Mouse (Mus musculus) urinary bladder, adult 18-20 months (tissue): Measurements from ENCODE around the gene Sae1.
"Not testable (repeated sequence)": the region's sequence is repeated elsewhere in the genome, so short reads cannot be mapped to it uniquely, and the experiment has no call there.

ENCODE experiments used
- DNase-seq, 2 experiments: peaks; one replicate each; pipeline ENCODE4 v3.0.0; 2022; ENCODE audit warnings: low spot score in 2 of 2, mixed read lengths in 2 of 2

Gene Sae1

DNA sequence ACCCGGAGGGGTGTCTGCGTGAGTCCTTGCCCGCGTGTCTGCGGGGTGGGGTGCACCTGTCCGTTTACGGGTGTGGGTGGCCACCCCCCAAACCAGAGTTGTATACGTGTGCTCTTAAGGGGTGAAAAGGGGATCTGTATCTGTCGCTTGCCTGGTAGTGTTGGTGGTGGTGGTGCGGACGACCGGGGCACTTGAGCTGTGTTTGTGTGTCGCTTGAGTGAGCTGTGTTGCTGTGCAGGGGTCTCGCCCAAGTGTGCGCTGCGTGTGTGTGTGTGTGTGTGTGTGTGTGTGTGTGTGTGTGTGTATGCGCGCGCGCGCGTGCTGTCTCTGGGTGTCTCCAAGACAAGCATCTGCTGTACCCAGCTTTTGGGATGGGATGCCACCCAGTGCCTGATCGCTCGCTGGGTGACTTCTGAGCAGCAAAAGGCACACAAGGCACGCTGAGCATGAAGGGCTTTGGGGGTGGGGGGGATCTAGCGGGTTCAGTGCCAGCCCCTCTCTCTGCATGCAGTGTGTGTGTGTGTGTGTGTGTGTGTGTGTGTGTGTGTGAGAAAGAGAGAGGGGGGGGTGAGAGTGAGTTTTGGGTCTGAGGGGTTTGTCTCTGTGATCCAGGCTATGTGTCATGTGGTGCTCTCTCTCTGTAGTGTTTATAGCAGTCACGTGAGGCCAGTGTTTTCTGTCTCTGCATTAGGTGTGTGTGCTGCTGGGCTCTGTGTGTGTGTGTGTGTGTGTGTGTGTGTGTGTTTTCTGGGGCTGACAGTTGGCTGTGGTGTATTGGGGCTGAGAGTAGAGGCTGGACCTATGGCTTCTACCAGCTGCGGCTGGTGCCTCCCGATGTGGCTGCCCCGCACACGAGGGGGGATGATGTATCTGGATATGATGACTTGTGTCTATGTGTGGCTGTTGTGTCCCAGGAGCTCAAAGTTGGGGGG, 76.8 kb downstream of the Sae1 start:
- peak in 1 of 2 experiments; percentile 43 for DNase-seq

DNA sequence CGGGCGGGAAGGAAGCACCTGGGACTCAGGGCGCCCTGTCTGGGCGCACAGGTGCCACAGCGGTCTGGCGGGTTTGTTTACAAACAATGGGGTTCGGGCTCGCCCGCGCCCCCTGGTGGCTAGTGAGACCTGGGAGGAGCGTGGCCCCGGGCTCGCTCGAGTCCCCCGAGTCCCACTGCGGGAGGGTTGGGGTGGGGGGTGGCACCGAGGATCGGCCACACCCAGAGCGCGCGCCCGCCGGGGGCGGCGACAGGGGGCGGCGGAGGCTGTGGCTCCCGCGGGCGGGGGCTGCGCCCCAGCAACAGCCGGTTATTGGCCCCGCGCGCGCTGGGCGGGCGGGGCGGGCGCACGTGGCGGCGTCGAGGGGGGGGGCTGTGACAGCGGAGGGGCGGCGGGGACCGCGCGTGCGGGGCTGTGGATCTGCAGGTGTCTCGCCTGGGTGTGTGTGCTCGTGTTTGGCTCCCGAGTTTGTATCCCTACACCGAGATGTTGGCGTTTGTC, 77.5 kb downstream of the Sae1 start:
- DNase-seq, result peak; percentile 77 to 82

DNA sequence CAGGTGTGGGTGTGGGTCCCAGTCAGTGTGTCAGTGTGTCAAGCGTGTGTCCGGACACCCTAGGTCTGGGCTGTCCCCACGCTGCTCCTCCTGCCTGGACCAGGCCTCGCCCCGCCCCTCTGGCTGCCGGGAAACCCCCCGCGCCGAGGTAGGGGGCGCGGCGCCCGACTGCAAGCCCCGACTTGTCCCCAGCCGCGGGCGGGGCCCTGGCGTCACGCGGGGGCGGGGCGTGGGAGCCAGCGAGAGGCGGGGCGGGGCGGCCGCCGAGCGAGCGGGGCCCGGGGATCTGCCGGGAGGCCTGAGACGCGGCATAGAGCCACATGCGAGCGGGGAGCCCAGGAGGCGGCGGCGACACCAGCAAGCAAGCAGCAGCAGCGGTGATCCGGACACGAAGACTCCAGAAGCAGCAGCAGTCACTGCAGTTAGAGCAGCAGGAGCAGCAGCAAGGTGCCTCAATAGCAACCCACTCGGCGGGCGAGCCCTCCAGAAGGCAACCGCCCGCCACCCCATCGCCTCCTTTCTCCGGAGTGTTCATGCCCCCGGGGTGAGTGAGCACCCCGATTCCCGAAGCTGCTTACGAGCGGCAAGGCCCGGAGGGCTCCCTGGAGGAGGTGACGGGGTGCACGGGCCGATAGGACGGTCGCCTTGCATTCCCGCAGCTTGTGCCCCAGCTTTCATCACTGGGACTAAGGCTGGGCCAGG, 78.1 kb downstream of the Sae1 start:
- DNase-seq, result peak; percentile 87 to 92

DNA sequence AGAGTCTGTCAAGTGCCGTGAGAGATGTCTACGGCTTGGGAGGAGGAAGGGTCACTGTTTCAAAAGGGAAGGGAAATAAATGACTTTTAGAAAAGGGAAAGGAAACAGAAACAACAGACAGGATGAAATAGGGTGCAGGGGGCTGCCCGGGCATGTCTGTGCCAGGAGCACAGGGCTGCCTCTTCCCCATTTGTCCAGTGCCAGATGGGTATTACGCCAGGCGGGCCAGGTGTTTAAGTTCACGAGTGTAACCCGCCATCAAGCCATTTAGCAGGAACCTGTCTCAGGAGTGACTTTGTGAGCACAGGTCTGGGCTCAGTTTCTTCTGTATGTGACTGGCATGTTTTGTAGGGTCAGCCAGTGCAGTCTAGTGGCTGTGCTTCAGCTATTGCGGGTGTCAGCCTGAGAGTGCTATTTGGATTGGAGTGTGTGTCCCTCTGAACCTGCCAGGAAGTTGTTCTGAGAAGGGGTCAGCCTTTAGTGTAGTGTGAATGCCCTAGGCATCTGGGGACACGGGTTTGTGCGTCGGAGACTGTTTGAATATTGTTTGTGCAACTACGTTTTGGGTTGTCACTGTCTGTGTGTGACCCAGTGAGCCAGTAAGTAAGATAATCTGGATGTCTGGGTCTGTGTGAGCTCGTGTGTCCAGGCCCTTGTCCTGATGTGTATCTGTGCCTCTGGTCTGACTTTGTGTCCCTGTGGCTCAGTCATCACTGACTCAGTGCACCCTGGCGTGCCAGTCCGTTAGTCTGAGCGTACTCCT, 78.9 kb downstream of the Sae1 start:
- peak in 1 of 2 experiments; percentile 19 for DNase-seq

DNA sequence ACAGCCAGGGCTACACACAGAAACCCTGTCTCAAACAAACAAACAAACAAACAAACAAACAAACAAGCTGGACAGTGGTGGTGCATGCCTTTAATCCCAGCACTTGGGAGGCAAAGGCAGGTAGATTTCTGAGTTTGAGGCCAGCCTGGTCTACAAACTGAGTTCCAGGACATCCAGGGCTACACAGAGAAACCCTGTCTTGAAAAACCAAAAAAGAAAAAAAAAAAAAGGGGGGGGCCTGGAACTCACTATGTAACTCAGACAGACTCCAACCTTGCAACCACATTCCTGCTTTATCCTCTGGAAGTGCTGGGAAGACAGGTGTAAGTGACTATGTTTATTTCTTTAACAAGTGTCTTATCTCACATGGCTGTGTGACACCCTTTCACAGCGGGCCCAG, 79.5 kb downstream of the Sae1 start, which contains the start of gene Bbc3:
Gene Bbc3 (plus strand): TSS at position 301 of the 400 bp plus-strand sequence.
- not testable (repeated sequence) for DNase-seq

DNA sequence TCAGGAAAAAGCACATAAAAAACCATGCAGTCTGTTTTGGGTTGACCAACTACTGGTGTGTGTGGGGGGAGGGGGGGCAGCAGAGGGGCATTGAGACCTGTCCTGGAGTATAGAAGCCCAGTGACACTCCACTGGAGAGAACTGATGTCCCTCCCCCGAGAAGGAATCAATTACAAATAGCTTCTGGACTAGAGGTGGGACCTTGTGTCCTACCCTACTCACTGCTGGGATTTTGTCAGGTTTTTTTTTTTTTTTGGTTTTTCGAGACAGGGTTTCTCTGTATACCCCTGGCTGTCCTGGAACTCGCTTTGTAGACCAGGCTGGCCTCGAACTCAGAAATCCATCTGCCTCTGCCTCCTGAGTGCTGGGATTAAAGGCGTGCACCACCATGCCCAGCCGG, 80.5 kb downstream of the Sae1 start:
- DNase-seq, result not testable (repeated sequence)

DNA sequence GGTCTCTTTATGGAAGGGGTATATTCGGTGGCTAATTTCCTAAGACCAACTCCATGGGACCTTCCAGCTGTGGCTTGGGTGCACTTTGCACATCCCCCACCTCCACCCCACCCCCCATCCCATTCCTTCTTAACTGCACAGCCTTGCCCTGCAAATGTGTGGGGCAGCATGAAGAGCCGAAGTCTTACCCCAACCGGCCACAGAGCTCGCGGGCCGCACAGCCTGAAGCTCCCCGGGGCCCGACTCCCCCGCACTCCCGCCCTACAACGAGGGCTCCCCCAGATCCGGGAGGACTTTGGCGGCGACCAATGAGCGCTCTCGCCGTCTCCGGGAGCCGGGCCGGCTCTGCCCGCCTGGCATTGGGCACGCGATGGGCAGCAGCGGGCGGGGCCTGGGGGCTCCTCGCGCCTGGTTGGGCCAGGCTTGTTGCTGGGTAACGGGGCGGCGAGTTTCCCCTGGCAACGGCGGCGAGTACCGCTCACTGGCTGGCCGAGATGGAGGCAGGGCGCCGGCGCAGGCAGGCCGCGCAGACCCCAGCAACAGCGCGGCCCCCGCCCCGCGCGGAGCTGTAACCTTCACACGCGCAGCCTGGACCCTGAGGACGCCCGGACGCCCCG, 88.1 kb downstream of the Sae1 start:
- DNase-seq, result peak; percentile 62 to 72

DNA sequence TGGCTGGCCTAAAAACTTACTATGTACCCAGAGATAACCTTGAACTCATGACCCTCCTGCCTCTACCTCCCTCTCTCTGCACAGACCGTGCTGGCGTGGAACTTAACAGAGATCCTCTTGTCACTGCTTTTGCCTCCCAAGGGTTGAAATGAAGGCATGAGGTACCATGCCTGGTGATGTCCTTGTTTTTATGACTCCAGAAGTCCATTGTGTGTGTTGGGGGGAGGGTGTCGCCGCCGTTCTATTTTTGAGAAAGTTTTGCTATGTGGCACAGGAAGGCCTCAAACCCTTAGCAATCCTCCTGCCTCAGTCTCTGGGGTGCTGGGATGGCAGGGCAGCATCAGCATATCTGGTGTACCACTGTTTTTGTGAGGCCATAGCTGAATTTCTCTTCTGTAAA, 88.7 kb downstream of the Sae1 start:
- no peak for DNase-seq

DNA sequence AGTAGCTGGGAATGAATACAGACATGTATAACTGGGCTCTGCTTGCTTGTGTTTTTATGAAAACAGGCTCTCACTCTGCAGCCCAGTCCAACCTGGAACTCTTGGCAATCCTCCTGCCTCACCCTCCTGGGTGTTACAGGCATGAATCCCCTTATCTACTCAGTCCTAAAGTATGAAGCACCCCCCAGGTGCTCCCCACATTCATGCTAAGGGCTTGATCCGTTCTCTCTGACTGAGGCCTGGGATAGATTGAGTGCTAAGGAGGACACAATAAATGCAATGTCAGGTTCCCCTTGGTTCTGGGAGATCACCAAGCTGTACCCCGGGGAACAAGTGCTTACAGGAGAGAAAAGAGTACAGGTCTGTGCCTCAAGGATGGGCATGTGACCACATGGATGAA, 90.0 kb downstream of the Sae1 start:
- no peak for DNase-seq

DNA sequence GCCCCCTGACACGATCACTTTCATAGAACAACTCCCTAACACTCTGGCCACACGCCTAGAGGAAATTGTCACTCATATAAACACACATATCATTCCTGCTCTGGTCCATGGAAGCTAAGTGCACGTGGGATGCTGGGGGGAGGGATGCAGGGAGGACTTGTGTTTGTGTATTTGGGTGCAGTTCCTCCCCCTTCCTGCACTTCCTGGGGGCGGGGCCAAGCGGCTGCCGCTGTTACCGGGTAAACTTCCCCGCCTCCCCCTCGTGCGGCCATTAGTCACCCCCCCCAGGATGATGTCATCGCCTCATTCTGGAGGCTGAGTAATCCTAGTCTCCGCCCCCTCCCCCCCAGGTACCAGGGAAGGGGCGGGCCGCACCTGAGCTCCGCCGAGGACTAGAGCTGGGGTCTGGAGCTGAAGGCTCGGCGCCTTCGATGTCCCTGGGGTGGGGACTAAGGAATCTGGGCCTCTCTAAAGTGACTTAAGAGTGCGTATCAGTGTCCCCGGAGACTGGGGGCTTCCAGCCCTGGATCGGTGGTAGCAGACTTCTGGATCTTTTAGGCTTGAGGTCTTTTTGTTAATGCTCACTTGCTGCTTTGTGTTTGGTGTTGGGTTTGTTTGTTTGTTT, 90.7 kb downstream of the Sae1 start:
- peak; percentile 75 to 84 for DNase-seq

DNA sequence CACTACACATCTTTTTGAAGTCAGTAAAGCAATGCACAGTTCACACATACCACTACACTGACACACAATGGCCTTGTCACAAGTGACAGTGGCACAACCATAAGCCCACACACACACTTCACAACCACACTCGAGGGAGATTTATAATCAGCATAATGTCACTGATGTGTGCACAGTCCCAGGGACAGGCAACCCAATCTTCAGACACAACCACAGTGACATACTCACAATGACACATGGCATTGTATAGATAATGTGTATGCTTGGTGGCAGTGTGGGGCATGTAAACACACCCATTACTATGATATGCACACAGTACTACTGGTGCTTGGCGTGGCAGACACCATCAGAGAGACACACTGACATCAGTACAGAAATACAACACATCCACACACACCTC, 91.5 kb downstream of the Sae1 start:
- DNase-seq, result no peak

DNA sequence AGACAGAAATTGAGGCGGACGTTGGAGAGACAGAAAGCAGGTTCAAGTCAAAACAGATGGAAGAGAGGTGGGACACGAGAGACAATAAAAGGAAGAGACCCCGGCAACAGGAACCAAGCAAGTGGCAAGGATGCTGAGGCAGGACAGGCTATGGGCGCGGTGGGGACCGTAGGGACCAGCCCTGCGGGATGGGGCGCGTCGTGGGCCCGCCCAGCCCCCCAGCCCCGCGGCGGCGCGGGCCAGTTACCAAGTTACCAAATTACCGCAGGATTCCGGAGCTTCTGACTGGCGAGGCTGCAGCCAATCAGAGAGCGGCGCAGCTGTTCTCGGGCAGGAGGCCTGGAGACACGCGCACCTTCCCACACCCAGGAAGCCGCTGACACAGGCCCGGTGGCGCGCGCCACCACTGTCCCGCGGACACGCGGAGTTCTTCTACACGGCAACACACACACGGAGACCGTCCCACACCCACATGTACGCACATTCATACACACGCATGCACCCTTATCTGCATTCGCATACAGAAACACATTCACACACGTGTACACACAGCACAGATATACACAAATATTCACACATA, 92.2 kb downstream of the Sae1 start:
- DNase-seq, result peak; percentile 61 to 73

DNA sequence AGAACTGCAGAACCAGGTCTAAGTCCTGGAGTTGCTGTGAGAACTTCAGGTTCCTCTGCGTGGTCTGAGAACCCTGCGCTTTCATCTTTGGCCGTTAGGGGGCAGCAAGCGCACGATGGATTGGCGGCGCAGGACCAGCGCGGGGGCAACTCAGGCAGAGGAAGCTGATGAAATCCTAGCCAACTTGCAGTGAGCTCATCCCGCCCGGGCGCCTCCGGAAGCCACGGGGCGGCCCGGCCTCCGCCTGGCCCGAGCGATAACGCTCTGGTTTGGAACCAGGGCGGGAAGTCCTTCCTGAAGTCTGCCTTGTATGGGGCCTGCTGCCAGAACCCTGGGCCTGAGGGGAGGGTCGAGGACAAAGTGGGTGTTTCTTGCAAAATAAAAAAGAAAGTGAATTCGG, 92.8 kb downstream of the Sae1 start:
- peak; percentile 91 to 92 for DNase-seq

DNA sequence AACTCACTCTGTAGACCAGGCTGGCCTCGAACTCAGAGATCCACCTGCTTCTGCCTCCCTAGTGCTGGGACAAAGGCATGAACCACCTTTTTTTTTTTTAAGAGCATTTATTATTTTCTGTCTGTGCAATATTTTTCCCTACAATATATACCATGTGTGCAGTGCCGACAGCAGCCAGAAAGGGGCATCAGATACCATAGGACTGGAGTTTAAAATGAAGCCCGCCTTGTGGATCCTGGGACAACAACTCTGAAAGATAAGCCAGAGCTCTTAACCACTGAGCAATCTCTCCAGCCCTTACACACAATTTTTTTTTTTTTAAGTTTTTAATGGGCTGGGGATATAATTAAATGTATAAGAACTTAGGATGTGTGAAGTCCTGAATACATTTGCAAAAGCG, 93.3 kb downstream of the Sae1 start:
- no peak for DNase-seq

DNA sequence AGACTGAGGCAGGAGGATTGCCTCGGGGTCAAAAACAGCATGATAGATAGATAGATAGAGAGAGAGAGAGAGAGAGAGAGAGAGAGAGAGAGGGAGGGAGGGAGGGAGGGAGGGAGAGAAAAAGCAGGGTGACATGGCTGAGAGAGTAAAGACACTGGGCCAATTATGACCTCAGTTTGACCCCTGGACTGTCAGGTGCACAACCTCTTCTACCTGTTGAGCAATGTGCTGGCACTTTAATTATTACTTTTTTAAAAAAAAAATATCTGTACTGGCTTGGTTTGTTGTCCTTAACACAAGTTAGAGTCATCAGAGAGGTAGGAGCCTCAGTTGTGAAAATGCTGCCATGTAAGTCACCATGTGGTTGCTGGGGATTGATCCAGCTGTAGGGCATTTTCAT, 99.8 kb downstream of the Sae1 start:
- no peak for DNase-seq

DNA sequence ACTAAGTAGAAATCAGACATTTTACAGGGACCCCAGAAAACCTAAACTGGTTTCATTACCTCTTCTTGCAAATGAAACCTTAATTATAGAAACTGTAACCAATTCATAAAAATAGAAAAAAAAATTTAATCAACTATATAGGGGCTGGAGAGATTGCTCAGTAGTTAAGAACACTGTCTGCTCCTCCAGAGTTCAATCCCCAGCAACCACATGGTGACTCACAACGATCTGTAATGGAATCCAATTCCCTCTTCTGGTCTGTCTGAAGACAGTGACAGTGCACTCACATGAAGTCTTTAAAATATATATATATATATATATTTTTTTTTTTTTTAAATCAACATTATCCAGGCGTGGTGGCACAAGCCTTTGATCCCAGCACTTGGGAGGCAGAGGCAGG, 100.6 kb downstream of the Sae1 start:
- DNase-seq, result no peak

DNA sequence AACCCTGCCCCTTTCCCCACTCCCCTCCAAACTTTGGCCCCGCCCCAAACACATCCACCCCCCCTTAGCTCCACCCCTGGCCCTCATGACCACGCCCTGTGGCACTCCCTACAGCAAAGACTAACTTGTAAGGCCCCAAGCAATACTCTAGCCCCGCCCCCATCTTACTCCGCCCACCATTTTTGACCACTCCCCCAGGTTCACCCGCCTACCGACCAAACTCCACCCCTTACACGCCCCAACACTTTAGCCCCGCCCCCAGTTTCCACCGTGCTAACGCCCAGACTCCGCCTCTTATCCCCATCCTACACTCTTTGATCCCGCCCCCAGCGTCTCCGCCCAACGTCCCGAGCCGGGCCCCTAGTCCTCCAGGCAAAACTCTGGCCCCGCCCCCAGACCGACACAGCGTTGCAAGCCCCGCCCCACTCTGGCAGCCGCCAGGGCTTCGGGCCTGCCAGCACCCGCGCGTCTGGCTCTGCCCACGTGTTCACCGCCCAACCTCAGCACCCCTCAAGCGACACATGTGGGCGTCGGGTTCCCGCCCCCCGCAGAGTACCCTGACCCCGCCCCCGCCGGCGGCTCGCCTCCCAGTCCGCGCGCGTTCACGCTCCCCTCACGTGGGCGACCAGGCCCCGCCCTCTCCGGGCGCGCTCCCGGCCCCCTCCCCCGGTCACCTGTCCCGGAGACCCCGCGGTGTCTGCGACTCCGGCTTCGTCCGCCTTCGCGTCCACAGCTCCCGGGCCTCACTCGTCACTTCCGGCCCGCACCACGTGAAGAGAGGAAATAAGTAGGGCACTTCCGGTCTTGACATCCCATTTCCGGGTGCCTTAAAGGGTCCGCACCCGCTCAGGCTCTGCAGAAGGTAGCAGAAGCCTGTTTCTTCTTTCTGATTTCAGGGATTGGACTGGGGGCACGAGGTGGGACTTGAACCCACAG, 101.3 kb downstream of the Sae1 start, which contains the start of gene Ccdc9:
Gene Ccdc9 (minus strand): TSS at position 770 of the 936 bp plus-strand sequence.
- DNase-seq, result peak; percentile 100

DNA sequence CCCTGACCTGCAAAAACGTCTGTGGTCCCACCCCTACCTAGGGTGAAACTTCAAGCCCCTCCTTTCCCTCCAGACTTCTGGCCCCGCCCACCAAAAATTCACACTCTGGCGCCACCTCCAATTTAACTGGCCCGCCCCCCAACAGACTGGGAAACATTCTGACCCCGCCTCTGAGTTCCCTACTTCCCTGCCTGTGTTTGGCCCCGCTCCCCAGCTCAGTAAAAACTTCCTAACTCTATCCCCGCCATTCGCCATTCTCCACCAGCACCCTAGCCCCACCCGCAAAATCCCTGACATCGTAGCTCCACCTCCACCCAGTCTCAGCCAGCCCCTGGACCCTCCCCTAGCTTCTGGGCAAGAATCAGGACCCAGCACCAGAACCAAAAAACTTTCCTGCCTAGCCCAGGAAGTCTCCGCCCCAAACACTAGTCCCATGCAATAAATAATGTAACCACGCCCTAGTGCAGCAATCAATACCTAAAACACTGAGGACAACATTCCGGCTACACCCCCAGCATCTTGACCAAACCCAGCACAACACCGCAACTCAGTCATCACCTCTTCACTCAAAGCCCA, 102.1 kb downstream of the Sae1 start:
- peak; percentile 69 to 82 for DNase-seq

DNA sequence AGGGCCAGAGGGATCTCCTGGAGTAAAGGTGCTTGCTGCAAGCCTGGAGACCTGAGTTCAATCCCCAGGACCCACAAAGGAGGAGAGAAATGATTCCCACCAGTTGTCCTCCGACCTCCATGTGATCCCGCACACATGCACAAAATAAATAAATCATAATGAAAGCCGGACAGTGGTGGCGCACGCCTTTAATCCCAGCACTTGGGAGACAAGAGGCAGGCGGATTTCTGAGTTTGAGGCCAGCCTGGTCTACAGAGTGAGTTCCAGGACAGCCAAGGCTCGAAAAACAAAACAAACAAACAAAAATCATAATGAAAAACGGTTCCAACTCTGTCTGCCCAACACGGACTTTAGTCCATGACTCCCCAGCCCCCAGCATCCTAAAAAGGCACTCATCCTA, 102.7 kb downstream of the Sae1 start:
- DNase-seq, result no peak
